Mouse (Mus musculus): Measurements from ENCODE around the gene Adamts9. TPM values are rescaled to one million over a fixed set of nuclear protein-coding genes. Genes with fewer than 3 reads are reported as not detected.
A peak's percentile ranks its signal among the peaks of the same experiment; 100 is the strongest.

Adamts9 gene
- polyA plus RNA-seq, 1 experiment from 2014 or later: 1.7 TPM

DNA sequence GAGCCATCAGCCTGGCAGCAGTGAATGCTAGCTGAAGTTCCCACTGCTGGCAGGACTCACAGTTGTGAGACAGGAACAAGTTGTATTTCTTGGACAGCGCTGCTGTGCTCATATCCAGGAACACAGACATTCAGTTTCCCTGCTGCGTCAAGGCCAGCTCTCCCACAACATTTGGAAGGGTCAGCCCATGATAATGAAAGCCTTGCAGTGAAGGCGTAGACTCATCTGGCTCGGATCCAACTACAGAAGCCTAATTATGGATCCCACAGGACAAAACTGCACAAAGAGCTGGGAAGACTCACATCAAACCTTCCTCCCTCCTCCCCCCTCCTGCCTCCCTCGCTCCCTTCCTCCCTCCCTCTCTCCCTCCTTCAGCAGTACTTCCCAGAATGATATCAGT, 93.0 kb downstream of the Adamts9 start:
- Histone ChIP-seq H3K36me3 (no peaks in the 10 kb centered on the region), H3K4me1 (peaks cover 7% of the 10 kb centered on the region; the same call in 1 of the 2 replicates), H3K27me3 (no peaks in the 10 kb centered on the region), H3K4me3 (no peak overlapping the region), H3K9me3 (no peaks in the 10 kb centered on the region), H3K4me2 (replicated peaks) (no peak overlapping the region), H3K9ac (replicated peaks) (no peak overlapping the region), H3K27ac (replicated peaks) (peak overlapping the region; percentile 52; the same call in 1 of the 2 replicates)
- 53% methylated on average over 5 of the region's 5 CpGs for WGBS
- ATAC-seq (ENCODE audit: low FRiP score, low read depth): 0 out of 2 replicates have a peak, but pooled peaks have one; percentile 30

DNA sequence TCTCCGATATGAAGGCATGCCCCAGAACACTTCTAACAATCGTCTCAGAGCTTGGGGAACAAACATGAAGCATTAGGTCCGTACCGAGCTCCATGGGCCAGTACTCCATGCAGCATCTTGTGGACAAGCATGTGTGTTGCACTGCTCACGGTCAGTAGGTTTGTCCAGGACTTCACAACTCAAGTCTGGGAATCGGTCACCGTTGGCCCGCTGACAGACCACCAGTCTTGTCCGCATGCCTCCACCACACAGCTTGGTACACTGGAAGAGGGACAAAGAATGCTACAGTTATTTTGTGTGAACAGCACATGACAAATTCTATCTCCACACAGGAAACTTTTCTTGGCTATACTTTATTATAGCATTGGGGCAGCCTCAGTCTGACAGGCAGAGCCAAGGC, 94.1 kb downstream of the Adamts9 start:
- Histone ChIP-seq H3K36me3 (no peaks in the 10 kb centered on the region), H3K4me3 (no peak overlapping the region), H3K4me2 (replicated peaks) (no peak overlapping the region), H3K9me3 (no peaks in the 10 kb centered on the region), H3K27me3 (no peaks in the 10 kb centered on the region), H3K4me1 (peaks cover 7% of the 10 kb centered on the region; the same call in 1 of the 2 replicates), H3K9ac (replicated peaks) (no peak overlapping the region), H3K27ac (replicated peaks) (no peak overlapping the region)
- WGBS: 96% methylated on average over 9 of the region's 9 CpGs
- ATAC-seq (ENCODE audit: low FRiP score, low read depth): no peak

DNA sequence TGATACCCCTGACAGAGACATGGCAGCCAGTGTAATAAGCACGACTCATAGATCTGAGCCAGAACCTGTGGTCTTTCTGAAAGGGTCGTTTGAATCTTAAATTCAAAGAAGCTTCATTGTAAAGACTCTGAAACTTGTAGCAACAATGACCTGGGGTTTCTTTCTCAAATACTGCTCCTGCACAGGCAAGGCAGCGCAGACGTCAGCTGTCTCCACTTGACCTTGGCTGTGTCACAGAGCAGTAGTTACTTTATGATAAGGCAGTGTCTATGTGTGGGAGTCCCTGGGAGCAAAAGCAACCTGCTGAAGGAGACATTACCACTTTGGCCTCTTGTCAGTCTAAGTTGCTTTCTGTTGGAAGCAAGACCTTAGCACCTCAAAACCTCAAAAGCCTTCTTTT, 96.7 kb downstream of the Adamts9 start:
- Histone ChIP-seq H3K27ac (replicated peaks) (no peak overlapping the region), H3K4me1 (peaks cover 7% of the 10 kb centered on the region; the same call in 1 of the 2 replicates), H3K36me3 (no peaks in the 10 kb centered on the region), H3K9ac (replicated peaks) (no peak overlapping the region), H3K9me3 (no peaks in the 10 kb centered on the region), H3K4me3 (no peak overlapping the region), H3K27me3 (no peaks in the 10 kb centered on the region), H3K4me2 (replicated peaks) (no peak overlapping the region)
- 53% methylated on average over 4 of the region's 4 CpGs for WGBS
- no peak for ATAC-seq (ENCODE audit: low FRiP score, low read depth)

DNA sequence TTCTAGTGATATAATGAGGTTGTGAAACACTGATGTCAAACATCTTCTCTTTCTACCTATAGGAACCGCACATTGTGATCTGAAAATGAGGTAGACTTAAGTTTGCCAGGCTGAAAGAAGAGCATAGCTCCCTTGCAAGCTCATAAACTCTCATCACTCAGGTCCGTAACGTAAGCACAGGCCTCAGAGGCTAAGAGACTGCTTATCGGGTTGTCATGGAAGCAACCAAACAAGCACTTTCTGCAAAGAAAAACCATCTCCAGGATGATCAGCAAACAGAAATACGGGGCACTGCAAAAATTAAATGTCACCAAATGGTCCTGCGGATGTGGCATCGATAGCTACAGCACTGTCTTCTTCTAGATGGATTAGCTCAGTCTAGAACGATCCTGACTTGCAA, 97.4 kb downstream of the Adamts9 start:
- no peak overlapping the region for H3K9ac ChIP-seq (replicated peaks)
- H3K36me3 ChIP-seq: no peaks in the 10 kb centered on the region
- no peak for ATAC-seq (ENCODE audit: low FRiP score, low read depth)
- no peak overlapping the region for H3K4me2 ChIP-seq (replicated peaks)
- no peaks in the 10 kb centered on the region for H3K9me3 ChIP-seq
- no peak overlapping the region for H3K4me3 ChIP-seq
- no peaks in the 10 kb centered on the region for H3K27me3 ChIP-seq
- no peak overlapping the region for H3K27ac ChIP-seq (replicated peaks)
- WGBS: 90% methylated on average over 8 of the region's 8 CpGs
- H3K4me1 ChIP-seq: peaks cover 7% of the 10 kb centered on the region; the same call in 1 of the 2 replicates

DNA sequence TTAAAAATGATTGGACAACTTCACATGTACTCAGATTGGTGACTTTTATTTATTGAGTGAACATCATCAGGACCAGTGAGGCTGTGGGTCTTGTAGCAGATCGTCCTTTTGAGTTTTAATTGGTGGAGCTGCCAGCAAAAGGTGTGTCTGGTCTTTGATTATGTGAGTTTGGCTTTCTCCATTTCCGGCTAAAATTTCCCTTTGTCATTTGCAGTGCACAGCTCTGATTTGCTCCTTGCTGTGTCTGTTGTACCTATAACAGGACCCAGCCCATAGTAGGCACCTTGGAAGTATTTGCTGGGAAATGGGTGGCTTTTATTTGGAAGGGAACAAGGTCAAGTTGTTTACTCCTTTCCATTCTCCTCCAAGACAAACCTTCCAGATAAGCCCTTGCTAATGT, 99.8 kb downstream of the Adamts9 start:
- Histone ChIP-seq H3K36me3 (no peaks in the 10 kb centered on the region), H3K27me3 (no peaks in the 10 kb centered on the region), H3K9ac (replicated peaks) (no peak overlapping the region), H3K4me3 (no peak overlapping the region), H3K4me2 (replicated peaks) (no peak overlapping the region), H3K27ac (replicated peaks) (no peak overlapping the region), H3K9me3 (no peaks in the 10 kb centered on the region), H3K4me1 (no peaks in the 10 kb centered on the region)
- no peak for ATAC-seq (ENCODE audit: low FRiP score, low read depth)
- WGBS: 81% methylated on average over 2 of the region's 2 CpGs

DNA sequence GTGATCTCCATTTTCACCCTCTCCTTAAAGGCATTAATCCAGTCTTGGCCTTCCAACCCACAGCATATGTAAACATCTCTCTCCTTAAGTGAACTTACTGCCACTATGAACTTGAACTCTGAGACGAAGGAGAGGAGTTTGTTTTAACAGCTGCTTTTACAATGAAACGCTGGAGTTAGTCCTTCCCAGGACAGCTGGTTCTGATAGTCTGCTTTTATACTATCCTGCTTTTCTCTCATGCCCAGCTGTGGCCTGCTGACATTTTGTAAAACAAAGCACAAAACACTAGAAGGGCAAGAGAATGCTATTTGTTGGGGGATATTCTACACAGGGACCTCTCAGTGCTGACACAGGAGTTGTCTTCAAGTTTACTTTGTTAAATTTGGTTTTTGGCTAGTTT, 101.3 kb downstream of the Adamts9 start:
- no peak overlapping the region for H3K9ac ChIP-seq (replicated peaks)
- no peaks in the 10 kb centered on the region for H3K27me3 ChIP-seq
- H3K9me3 ChIP-seq: no peaks in the 10 kb centered on the region
- WGBS: 6% methylated on average over 2 of the region's 2 CpGs
- no peak overlapping the region for H3K4me3 ChIP-seq
- no peak overlapping the region for H3K27ac ChIP-seq (replicated peaks)
- no peak overlapping the region for H3K4me2 ChIP-seq (replicated peaks)
- no peaks in the 10 kb centered on the region for H3K36me3 ChIP-seq
- no peaks in the 10 kb centered on the region for H3K4me1 ChIP-seq
- no peak for ATAC-seq (ENCODE audit: low FRiP score, low read depth)

DNA sequence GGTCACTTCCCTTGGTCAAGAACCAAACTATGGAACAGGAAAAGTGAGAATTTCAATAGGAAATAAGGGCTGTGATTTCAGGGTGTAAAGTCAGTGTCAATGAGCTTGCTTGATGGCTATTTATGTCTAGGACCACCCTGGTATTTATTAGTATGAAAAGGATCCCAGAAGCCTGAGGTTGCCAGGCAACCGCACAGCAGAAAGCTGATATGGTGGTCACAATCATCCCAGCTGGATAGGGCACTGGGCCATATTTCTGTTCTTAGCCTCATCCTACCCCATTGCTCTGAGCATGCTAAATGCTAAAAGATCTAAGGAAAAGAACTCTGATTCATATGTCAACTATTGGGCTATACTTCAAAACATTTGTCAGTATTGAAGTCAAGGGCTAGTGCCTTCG, 112.2 kb downstream of the Adamts9 start:
- no peak overlapping the region for H3K27ac ChIP-seq (replicated peaks)
- no peak overlapping the region for H3K4me2 ChIP-seq (replicated peaks)
- no peaks in the 10 kb centered on the region for H3K36me3 ChIP-seq
- ATAC-seq (ENCODE audit: low FRiP score, low read depth): no peak
- no peak overlapping the region for H3K9ac ChIP-seq (replicated peaks)
- H3K4me1 ChIP-seq: no peaks in the 10 kb centered on the region
- no peaks in the 10 kb centered on the region; the same call in 1 of the 2 replicates for H3K27me3 ChIP-seq
- H3K4me3 ChIP-seq: no peak overlapping the region
- H3K9me3 ChIP-seq: no peaks in the 10 kb centered on the region
- 85% methylated on average over 2 of the region's 2 CpGs for WGBS

DNA sequence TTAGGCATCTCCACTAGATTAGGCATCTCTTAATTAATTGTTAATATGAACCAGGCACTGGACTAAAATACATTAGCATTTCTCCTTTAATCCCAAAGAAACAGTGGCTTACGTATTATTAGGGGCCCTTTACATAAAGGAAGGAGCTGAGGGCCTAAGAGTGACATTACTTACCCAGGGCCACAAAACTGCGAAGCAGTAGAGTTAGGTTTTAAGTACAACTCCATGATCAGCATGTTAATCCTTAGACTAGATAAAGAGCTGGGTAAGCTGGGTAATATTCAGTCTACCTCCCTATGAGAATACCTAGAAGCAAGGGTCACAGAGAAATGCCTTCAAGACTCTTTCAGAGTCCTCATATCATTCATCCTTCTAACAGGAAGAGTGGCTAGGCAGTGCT, 114.1 kb downstream of the Adamts9 start:
- WGBS: 85% methylated on average over 2 of the region's 2 CpGs
- Histone ChIP-seq H3K4me3 (no peak overlapping the region), H3K9me3 (no peaks in the 10 kb centered on the region), H3K36me3 (no peaks in the 10 kb centered on the region), H3K4me1 (no peaks in the 10 kb centered on the region), H3K27me3 (no peaks in the 10 kb centered on the region; the same call in 1 of the 2 replicates), H3K9ac (replicated peaks) (no peak overlapping the region), H3K27ac (replicated peaks) (no peak overlapping the region), H3K4me2 (replicated peaks) (no peak overlapping the region)
- ATAC-seq (ENCODE audit: low FRiP score, low read depth): no peak

DNA sequence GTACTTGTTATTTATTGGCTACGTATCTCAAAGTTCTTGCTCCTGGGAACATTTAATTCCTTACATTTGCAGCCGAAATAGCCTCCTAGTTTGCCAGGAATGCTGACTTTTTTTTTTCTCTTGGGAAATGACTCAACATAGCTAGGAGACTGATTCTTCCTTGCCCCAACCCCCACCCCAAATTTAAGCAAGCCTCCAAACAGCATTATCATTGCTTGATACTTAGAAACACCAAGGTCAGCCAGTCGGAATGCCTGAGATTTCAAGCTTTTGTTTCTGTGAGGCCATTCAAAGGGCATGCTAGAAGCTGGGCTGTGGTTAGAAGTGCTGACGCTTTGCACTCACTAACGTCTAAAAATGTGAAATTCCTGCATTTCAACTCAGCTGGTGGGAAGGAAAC, 115.9 kb downstream of the Adamts9 start:
- Histone ChIP-seq H3K27ac (replicated peaks) (no peak overlapping the region), H3K36me3 (no peaks in the 10 kb centered on the region), H3K9ac (replicated peaks) (no peak overlapping the region), H3K4me2 (replicated peaks) (no peak overlapping the region), H3K4me3 (no peak overlapping the region), H3K9me3 (no peaks in the 10 kb centered on the region), H3K4me1 (no peaks in the 10 kb centered on the region), H3K27me3 (0 out of 2 replicates have a peak, but pooled peaks cover 4% of the 10 kb centered on the region)
- ATAC-seq (ENCODE audit: low FRiP score, low read depth): no peak
- WGBS: 54% methylated on average over 5 of the region's 5 CpGs

DNA sequence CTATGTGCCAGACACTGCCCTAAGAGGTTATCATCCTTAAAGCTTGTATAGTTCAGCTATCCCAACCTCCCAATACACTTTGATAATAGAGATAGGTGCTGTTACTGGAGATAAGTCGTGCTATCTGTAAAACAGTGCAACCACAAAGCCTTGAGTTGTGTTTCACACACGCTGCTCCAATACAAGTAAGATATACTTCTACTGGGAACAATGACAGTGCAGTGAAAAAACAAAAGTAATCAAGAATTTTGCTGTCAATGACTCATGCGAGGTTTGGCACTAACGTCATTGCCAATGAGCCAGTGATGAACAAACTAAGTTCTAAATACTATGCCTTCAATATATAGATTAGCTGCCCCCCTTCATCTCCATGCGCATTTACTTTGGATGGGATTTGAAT, 116.7 kb downstream of the Adamts9 start:
- H3K4me2 ChIP-seq (replicated peaks): no peak overlapping the region
- no peaks in the 10 kb centered on the region for H3K9me3 ChIP-seq
- no peaks in the 10 kb centered on the region for H3K36me3 ChIP-seq
- no peak overlapping the region for H3K9ac ChIP-seq (replicated peaks)
- 0 out of 2 replicates have a peak, but pooled peaks cover 4% of the 10 kb centered on the region for H3K27me3 ChIP-seq
- WGBS: 87% methylated on average over 5 of the region's 5 CpGs
- peaks cover 7% of the 10 kb centered on the region for H3K4me1 ChIP-seq
- ATAC-seq (ENCODE audit: low FRiP score, low read depth): no peak
- no peak overlapping the region for H3K4me3 ChIP-seq
- H3K27ac ChIP-seq (replicated peaks): no peak overlapping the region

DNA sequence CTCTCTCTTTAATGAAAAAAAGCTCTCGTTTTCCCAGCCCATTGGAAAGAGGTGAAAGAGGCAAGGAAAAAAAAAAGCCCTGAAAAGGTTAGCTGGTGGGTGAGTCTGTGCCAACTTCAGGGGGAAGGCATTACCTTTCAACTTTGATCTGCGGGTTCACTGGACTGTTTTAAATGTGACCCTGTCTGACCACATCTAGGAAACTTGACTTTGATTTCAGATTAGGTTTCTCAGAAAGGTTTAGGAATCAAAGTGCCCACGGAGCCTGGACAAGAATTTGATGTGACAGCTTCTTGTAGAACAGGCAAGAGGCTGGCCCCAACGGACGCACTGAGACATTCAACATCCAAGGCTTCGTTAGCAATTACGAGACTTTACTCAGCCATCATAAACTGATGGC, 119.3 kb downstream of the Adamts9 start:
- H3K4me1 ChIP-seq: peaks cover 10% of the 10 kb centered on the region
- WGBS: 47% methylated on average over 7 of the region's 7 CpGs
- H3K36me3 ChIP-seq: no peaks in the 10 kb centered on the region
- no peak overlapping the region for H3K9ac ChIP-seq (replicated peaks)
- peaks cover 12% of the 10 kb centered on the region for H3K27me3 ChIP-seq
- H3K27ac ChIP-seq (replicated peaks): no peak overlapping the region
- no peak overlapping the region for H3K4me2 ChIP-seq (replicated peaks)
- H3K4me3 ChIP-seq: no peak overlapping the region
- no peaks in the 10 kb centered on the region for H3K9me3 ChIP-seq
- no peak for ATAC-seq (ENCODE audit: low FRiP score, low read depth)

DNA sequence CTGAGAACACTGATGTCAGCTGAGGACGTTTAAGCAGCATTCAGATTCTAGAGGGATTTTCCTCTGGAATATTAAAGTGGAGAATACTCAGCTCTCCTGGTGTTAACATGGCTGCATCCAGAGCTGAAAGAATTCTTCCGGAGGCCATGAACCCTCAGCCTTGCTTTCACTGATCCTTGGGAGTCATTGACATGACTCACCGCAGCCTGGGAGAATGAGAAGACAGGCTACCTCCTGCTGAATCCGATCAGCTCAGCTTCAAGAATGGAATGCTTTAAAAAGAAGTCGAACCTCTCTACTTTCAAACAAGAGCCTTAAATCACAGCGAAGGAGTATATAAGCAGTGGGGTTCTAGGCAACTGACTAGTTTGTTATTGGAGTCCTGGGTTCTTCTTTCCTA, 121.3 kb downstream of the Adamts9 start:
- Histone ChIP-seq H3K9ac (replicated peaks) (no peak overlapping the region), H3K4me1 (peaks cover 14% of the 10 kb centered on the region), H3K36me3 (no peaks in the 10 kb centered on the region), H3K9me3 (no peaks in the 10 kb centered on the region), H3K27ac (replicated peaks) (no peak overlapping the region), H3K4me3 (no peak overlapping the region), H3K27me3 (peaks cover 15% of the 10 kb centered on the region), H3K4me2 (replicated peaks) (no peak overlapping the region)
- ATAC-seq (ENCODE audit: low FRiP score, low read depth): no peak
- 34% methylated on average over 6 of the region's 6 CpGs for WGBS

DNA sequence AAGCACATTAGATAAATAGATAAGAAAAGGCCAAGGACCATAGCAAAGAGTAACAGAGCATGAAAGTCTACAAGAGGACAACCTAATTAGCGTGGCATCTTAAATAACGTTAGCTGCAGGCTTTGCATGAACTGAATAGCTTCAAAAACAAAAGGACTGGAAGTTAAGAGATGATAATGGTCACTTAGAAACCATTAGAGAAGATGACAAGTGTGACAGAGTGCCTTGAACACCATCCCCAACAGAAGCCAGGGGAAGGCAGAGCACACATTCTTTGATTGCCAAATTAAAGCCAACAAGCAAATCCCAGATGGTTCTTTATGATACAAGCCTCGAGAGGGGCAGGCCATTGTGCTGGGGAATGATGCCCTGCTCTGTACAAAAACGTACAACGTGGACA, 121.7 kb downstream of the Adamts9 start:
- H3K9ac ChIP-seq (replicated peaks): no peak overlapping the region
- H3K27ac ChIP-seq (replicated peaks): no peak overlapping the region
- H3K9me3 ChIP-seq: no peaks in the 10 kb centered on the region
- no peak for ATAC-seq (ENCODE audit: low FRiP score, low read depth)
- 24% methylated on average over 5 of the region's 5 CpGs for WGBS
- peaks cover 15% of the 10 kb centered on the region for H3K27me3 ChIP-seq
- H3K4me3 ChIP-seq: no peak overlapping the region
- H3K4me2 ChIP-seq (replicated peaks): no peak overlapping the region
- H3K4me1 ChIP-seq: peaks cover 15% of the 10 kb centered on the region
- H3K36me3 ChIP-seq: no peaks in the 10 kb centered on the region

All from midbrain, embryonic 12.5 days (tissue).